Mouse (Mus musculus): Measurements from ENCODE around the gene Tbc1d1.

GRCm38 (mm10) chr5:64162582-64162981 lies 6.5 kb downstream of the Tbc1d1 start:
- TF ChIP-seq GATA1 (IDR thresholded peaks at IDR 0.05; ENCODE audit: borderline replicate concordance, low read length): no peak
- TF ChIP-seq FLI1 (IDR thresholded peaks at IDR 0.05; ENCODE audit: low read length): no peak

Data from megakaryocyte, embryonic 14.5 days (primary cell).